Mouse (Mus musculus): ENCODE data around the gene Slc35f1.

DNA sequence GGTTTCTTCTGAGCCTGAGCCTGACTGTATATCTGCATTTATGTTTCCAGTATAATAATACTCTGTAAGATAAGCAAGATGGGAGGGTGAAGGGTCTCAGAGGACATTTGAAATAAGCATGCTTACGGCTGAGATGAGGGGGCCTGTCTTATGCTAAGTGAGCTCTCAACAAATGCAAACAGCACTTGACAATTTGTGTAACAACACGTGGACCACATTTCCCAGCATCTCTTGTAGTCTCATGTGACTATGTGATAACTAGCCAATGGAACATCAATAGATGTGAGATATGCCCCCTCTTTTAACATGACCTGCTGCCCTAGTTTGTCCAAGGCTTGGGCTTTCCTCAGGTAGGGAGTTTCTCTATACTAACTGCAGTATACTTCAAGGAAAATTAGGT, 460.0 kb downstream of the Slc35f1 start:
- TF ChIP-seq CTCF (IDR thresholded peaks at IDR 0.05; ENCODE audit: low read depth): no peak
- TF ChIP-seq EP300 (IDR thresholded peaks at IDR 0.05; ENCODE audit: low read depth): no peak

Data from liver, embryonic 14.5 days (tissue).